Mouse (Mus musculus) lung, postnatal 36 days (tissue): Measurements from ENCODE around the gene Rprd1b.

ENCODE experiments used
- DNase-seq: peaks from one replicate; pipeline ENCODE4 v3.0.0; 2022; ENCODE audit warnings: mixed read lengths

Rprd1b gene

DNA sequence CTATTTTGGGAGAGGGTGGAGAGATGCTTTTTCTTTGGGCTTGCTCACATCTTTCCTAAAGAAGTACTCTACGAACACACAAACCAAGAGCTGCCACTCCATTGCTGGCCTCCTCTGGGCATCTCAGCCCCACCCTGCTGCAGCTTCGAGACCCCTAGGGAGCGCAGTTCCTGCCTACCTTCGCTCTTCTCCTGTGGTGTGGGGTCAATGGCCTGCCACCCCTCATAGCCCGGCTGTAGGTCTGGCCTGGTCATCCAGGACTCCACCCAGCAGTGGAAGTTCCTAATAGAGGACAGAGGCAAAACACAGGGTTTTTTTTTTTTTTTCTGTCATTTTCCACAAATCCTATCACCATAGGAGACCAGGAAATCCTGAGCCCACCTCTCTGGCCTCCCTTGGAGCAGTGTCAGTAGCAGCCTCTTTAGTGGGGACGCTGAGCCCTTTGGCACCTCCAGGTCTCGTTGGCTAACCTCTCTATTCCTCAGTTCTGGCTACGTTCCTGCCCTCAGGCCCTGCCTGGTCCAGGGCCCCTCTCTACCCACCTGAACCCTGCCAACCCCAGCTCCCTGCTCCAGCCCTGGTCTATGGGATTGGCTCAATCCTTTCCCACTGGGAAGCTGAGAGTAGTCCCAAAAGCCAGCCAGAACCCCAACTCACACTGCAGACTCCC, 100.3 kb downstream of the Rprd1b start:
- no peak for DNase-seq

DNA sequence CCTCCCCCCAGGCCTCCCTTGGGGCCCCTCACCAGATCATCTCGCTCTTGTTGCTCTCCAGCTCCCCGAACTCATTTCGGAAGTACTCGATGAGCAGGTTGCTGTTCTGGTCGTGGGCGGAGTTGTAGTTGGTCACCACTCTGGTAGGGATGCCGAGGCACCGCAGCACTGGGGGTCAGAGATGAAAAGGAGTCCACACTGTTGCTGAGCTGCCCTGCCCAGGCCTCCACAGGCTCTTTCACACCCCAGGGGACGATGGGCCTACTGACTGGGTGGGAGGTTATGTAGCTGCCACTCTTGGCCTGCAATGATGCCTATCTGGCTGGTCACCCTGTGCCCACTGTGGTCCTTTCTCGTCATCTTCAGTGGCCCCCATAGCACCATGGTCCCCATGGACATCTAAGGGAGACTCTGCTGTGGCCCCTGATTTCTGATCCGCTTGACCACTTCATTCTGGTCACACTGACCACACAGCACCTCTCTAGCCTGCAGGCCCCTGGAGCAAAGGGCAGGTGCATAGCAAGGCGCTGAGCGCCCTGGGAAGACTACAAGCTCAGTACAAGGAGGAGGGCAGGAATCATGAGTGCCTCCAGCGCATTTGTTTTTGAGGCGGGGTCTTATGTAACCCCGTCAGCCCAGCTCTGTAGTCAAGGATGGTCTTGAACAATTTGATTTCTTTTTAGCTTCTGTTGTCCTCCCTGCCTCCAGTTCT, 101.2 kb downstream of the Rprd1b start:
- no peak for DNase-seq

DNA sequence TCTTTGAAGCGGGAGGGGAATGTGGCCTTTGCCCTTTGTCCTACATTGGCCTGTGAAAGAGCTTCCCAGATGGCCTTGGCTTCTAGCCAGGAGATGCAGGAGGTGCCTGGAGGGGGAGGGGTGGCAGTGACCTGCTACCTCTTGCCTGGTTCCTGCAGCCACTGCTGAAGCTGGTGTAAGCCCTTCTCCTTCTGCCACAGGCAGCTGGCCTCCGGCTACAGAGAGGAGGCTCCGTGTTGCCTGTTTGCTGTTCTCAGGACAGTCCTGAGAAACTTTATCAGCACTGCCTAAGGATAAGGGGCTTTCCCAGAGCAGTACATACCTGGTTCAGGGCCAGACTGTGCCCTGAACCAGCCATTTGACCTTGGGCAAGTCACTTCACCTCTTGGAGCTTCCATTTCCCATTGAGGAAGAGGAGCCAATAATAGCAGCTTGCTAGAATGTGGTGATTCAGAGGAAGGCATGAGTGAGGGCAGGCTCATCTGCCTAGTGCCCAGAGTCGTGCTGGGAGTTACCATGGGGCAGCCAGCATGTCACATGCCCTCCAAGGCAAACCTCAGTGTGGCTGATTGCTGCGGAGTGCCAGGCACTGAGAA, 102.2 kb downstream of the Rprd1b start:
- peak; percentile 87 for DNase-seq

DNA sequence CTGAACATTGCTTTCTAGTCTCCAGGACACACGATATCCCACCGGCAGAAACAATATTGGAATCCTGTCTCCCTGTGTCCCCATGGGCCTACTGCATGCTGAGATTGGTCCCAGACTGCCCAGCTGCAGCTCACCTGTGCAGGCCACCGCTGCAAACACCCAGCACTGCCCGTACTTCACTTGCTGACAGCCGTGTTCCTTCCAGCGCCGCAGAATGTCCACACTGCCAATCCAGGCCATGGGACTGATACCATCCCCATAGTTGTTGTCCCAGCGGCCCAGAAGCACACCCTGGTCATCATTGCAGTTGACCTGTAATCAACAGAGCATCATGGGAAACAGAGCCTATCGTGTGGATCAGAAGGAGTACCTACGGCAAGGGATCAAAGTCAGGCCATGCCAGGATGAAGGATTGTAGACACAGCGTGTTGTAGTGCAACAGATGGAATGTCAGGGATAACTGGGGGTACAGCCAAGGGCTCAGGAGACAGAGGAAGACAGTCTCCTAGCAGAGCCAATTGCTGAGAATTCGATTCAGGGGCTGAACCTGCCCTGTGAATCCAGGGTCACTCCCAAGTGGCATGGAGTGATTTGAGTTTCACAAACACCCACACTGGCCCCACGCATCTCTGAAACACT, 103.0 kb downstream of the Rprd1b start:
- DNase-seq: no peak

DNA sequence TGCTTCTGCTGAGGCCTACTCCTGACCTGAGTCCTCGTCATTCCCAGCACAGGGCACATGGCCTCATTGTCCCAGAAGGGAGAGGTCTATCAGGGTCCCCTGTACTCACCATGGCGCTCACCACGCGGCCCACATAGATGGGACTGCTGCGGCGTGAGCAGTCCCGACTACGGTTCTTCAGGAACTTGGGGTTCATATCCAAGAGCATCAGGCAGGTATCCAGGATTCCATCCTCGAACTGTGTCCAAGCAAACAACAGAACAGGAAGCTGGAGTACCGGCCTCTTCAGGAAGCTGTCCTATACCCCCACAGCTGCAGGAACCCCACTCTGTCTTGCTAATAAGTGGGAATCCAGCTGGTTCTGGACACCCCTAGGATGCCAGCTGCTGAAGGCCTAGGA, 104.0 kb downstream of the Rprd1b start:
- no peak for DNase-seq

DNA sequence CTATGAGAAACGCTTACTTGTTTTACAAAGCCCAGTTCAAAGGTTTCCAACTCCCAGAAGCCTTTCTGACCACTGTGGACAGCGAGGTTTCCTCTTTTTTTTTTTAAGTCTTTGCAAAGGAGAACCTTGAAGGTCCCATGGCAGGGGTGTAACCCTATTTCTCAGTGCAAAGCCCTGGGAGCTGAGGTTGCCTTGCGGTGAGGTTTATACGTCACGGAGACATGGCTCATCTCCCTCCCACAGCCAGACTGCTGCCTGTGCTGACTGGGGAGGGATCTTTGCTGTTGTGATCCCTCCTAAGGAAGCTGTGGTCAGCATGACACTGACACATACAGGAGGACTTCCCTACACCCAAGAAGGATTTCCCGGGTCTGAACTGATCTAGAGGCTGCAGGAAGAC, 104.8 kb downstream of the Rprd1b start:
- DNase-seq: peak; percentile 76

DNA sequence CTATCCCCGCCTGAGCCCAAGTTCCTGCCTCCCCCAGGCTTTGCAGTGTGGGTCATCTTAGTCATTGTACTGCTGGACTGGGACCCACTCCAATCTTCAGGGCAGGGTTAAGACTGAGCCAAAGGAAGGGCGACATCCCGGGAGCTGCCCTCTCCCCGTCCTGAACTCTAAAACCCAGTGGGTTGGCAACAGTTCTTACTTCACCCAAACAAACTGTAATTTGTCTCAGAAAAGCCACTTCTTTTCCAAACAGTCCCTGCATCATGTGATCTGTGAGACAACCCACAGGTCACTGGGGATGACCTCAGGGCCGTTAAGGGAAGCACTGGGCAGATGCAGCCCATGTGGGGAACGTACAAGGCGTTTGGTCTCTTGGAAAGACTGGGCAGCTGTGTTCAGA, 107.9 kb downstream of the Rprd1b start:
- peak; percentile 89 for DNase-seq

DNA sequence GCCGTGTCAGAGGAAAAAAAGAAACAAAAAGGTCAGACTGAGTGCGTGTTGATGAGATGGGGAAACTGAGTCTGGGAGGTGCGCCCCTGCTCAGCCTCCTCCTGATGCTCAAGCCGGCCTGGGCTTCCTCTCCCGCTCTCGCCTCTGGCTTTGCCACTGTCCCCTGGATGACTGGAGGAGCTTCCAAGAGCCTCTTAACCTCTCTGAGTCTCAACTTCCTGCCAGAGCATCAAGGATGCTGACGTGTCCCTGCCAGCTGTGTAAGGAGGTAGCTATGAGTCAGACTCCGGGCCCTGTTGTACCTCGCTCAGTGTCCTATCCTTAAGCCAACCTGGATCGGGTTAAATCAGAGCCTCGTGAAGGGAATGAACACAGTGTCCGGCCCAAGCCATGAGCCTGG, 109.5 kb downstream of the Rprd1b start:
- no peak for DNase-seq

DNA sequence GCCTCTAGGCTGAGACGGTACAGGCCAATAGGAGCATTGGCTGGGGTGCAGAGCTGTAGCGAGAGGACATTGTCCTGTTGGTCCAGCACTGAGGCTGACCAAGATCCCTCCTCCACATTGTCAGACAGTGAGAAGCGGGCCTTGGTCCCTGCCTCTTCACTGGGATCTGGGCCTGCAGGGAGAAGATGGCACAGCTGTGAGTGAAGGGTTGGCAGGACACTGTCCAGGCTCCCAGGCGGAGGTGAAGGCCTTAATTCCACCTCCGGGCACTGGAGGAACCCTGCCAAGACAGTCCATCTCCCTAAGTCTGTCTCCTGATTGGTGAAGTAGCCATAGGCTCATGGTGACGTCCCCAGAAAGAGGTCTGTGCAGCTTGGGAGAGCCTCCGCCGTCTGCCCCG, 110.5 kb downstream of the Rprd1b start:
- DNase-seq: no peak

DNA sequence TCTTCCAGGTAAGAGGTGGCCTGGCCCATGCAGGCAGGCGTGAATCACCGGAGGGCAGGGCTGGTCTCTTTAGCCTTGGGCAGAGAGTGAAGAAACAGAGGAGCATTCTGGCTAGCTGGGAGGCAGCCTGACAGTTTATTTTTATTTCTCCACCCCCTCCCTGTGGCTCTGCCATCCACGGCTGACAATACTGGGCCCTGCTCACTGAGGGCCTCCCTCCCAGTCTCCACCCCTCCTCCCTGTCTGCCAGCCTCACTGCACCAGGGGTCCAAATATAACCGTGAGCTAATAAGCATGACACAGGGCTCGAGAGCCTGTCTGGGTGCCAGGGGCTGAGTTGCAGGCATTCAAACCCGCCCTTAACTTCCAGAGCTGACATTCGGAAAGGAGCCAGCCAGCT, 111.3 kb downstream of the Rprd1b start:
- DNase-seq: peak; percentile 92

DNA sequence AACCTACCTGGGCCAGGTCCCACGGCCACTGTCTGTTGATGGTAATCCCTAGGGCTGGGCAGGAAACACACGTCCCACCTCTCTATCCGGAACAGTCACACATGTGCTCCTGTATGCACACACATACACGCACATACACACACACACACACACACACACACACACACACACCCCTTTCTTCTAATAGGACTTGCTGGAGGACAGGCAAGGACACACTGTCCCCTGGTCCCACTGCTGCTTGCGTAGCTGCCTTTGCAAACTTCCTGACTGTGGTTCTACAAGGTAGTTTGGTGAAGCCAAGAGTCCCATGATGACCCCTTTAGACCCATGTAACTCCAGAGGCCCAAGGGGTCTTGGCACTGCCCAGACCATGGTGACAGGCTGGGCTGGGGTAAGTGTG, 112.4 kb downstream of the Rprd1b start:
- no peak for DNase-seq

DNA sequence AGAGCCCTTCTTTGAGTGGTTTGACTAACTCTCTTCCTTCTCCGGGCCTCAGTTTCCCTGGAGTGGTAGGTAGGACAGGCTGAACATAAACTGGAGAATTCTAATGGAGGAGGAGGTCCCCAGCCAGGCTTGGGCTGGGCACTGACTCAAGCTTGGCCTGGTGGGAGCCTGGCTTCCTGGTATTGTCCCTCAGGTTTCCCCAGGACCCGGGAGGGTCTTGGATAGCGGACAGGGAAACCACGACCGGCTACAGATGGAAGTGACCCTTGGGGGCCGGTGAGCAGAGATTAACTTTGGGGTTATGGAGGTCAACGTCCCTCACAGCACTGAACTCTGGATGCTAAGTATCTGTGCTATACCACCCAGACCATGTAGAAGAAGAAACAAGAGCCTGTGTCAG, 113.0 kb downstream of the Rprd1b start:
- no peak for DNase-seq

DNA sequence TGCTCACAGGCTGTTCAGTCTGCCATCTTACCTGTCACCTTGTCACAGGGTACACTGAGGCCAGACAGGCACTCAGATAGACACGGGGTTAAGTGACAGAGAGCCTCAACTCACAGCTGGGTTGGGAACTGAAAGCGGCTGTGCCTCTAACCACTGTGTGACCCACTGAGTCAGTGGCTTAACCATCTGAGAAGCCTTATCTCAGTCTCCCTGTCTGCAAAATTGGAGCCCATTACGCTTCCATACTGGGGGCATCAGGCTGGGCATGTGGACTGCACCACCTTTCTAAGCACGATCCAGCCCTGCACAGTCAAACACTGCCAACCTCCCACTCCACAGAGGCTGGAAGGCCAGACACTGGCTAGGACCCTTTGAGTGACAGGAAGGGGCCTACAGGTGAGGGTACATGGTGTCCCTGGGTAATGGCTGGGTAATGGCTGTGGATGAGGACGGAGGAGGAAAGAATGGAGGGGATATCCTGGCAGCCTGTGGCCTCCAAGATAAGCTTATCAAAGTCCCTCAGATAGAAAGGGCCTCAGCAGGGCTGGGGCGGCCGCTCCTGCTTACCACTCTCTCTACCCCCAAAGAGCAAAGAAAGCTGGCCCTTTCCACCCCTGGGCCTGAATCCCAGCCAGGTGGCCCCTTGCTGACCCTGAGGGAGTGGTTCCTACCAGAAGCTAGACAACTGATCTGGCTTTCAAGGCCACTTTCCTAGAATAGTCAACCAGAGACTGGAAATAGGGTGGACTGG, 113.6 kb downstream of the Rprd1b start:
- peak; percentile 58 for DNase-seq

DNA sequence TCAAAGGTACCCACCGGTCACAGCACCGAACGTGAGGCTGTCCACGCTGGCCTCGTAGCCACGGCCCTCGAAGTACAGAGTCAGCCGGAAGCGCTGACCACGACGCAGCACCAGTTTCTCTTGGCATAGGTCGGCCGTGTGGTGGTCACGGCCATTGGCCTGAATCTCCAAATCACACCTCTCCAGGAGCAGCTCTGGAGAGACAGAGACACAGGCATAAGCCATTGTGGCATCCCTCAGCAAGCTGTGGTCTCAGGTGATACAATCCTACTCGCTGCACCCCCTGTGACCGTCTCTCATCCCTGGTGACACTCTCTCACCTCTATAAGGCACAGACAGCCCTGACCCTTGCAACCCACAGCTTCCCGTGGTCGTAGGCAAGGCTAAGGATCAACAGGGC, 114.7 kb downstream of the Rprd1b start:
- DNase-seq: no peak

DNA sequence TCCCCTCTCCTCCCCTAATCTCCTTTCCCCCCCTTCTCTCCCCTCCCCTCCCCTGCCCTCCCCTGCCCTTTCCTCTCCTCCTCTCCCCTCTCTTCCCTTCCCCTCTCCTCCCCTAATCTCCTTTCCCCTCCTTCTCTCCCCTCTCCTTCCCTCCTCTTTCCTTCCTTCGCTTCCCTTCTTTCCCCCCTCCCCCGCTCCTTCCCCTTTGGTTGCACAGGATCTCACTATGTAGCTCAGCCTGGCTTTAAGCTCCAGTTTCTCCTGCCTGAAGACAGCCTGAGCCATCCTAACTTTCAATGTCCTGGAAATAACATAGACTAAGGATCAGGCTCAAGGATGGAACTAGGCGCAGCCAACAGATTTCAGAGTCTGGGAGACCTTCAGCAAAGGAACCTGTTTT, 115.5 kb downstream of the Rprd1b start:
- no peak for DNase-seq

DNA sequence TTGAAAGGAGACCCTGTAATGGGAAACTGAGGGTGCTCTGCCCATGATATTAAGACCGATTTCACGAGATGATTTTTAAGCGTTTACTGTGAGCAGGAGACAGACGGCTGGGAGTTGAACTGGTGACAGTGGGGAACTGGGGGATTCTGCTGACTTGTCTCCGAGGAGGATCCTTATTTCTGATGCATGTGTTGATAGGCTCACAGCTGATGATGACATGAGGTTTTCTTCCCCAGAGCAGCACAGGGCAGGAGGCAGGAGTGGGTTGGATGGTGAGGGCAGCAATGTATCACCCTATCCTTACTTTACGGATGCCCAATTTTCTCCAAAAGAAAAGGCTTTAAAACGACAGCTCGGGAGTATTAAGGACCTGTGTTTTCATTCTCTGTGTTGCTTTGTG, 116.0 kb downstream of the Rprd1b start:
- DNase-seq: no peak

DNA sequence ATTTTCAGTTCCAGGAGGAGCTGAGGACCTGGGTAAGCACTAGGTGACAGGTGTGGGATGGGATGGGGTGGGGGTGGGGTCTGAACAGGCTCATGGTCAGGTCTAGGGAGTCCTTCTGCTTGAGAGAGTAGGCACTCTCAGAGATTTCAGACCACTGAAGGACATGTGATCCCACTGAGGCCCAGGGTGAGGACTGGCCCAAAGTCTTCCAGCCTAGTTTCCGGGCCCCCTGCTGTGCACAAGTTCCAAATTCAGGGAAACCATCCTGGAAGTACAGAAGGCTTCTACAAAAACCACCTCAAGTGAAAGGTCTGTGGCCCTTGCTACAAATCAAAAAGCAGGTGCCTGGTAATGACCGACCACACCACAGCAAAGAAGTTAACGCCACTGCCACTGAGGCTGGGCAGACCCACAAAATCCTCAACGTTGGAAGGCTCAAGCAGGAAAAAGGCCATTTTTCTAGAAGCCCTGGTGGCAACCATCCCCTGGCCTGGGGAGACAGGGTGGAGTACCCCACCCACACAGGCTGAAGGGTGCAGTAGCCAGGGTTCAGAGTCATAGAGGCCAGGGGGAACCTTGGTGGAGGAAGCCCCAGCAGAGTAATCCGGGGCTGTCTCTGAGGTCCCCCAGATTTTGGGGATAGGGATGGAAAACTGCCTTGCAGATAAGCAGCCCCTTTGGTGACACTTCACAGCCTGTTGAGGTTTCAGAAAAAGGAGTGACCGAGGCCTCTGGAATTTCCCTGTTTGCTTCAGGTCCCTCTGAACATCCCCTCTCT, 116.6 kb downstream of the Rprd1b start:
- no peak for DNase-seq

DNA sequence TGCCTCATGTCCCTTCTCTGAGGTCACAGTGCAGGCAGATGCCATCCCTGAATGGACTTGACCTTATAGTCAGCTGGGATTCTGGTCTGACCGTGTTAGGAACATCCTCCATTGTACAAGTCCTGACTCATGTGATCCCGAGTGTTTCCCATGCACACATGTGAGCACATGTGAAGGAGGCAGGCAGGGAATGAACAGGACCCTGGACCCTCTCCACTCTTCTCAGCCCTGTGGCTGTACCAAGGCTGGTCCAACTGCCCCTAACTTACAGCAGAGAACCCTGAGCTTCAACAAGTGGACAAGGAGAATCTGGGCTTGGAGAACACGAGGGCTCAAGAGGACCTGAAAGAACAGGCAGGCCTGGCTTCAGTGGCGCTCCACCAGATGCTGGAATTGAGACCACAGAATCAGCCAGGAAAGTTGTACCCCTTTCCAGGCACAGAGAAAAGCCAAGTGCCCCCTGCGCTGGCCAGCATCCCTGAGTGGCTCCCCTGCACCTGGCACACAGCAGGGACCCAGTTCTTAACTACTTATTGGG, 117.3 kb downstream of the Rprd1b start:
- DNase-seq: peak; percentile 37

DNA sequence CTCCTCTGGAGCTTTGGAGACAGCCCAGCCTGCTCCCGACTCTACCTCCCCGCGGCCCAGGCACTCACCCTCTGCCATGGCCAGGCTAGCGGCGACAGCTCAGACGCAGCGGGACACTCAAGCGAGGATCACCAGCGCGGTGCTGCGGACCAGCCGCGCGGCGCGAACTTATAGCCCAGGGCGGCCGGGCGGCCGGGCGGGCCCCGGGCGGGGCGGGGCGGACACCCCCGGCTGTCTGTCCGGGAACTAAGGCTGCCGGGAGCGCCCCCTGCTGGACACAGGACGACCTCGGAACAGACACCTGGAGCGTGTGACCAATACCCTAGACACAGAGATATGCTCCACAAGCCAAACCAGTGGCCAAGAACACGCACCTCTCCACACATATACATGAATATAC, 117.9 kb downstream of the Rprd1b start, which contains the start of gene Tgm2:
Gene Tgm2, minus strand, starts transcription at position 214 of the 400 bp plus-strand sequence.
- DNase-seq: peak; percentile 98

DNA sequence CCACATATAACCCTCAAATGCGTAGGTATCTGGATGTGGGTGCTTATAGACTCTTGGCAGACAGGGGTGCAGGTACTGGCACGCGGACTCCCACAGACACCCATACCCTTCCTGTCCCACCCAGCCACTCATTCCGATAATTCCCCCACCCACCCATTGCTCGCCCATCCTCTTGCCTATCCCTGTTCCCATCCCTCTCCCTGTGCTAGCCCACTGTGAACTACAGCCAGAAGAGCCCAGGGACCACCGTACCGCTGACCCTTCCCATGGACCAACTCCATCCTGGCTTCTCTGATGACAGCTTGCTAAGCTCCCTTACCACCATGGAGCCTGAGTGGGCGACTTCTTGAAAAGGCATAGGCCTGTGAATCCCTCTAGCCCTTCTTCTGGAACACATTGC, 118.7 kb downstream of the Rprd1b start:
- no peak for DNase-seq

DNA sequence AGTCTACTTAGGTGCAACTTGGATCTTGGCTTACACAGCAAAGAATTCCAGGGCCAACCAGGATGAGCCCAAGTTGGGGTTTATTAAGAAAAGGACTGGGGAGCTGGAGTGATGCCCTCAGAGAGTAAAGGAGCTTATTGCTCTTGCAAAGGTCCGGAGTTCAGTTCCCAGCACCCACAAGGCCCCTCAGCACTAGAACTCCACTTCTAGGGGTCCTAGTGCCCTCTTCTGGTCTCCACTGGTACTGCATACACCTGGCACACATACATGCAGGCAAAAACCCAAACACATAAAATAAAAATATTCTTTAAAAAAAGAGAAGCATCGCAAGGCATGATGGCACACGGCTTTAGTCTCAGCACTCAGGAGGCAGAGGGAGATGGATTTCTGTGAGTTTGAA, 122.8 kb downstream of the Rprd1b start:
- DNase-seq: no peak
